Mouse (Mus musculus) c-Kit-positive CD71-positive TER-119-negative erythroid progenitor cells, embryonic 14.5 days (primary cell): ENCODE data around the gene Rab3d.

Experiments
- DNase-seq: peaks from one replicate; pipeline ENCODE4 v3.0.0-alpha.2; 2013; ENCODE audit warnings: low read depth

The Rab3d gene

DNA sequence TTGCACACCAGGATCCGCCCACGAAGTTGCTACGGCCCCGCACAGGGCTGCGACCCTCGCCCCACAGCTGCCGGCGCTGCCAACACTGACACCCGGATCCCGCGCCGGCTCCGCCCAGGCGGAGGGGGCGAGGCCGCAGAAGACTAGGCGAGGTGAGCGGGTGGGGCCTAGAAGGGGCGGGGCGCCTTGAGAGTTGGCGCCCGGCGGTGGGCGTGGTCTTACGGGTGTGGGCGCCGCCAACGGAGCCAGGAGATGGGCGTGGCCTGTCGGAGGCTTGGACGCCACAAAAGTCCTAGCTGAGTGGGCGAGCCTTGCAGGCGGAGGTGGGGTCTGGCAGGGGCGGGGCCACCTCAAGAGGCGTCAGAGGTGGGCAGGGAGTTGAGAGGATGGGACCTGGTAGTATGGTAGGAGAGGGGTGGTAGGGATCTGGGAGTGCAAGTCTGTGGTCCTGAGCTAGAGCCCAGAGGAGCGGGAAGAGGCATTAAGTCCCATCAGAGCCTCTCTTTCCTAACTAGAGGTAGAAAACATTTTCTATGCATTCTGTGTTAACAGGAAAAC is at the start of gene Rab3d:
Gene Rab3d (minus strand): TSS at position 158 of the 558 bp plus-strand sequence.
- DNase-seq: peak; percentile 95

- peak; percentile 68 for DNase-seq
These were observed 45.4 kb upstream of the Rab3d start, which contains the start of gene Epor for GRCm38 (mm10) chr9:21963417-21963816. Gene Epor (minus strand): TSS chr9:21963506.

DNA sequence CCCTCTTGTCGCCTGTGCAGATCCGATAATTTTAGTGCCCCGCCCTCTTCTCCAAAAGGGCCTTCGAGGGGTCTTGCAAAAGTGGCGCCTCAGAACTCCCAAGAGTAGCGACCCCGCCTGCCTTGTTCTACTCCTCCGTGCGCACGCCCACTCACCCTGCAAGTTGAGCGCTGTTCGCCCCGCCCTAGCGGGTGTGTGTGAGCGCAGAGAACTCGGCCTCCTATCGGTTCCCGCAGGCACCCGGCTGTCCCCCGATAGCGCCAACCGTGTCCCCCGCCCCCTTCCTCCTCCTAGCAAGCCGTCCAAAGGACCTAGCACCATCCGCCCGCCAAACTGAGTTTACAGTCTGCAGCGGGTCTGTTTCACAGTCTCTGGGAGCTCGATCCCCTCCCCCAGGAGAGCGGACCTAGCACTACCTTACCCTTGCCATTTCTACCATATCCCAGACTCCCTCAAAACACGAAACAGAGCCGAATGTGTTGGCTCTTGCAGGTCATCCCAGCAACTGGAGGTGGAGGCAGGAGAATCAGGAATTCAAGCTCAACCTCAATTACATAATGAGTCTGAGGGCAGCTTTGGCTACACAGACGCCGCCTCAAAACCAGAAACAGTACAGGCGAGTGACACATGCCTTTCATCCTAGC is 44.5 kb upstream of the Rab3d start:
- DNase-seq: peak; percentile 98

- no peak for DNase-seq
These were observed 44.0 kb upstream of the Rab3d start for GRCm38 (mm10) chr9:21962010-21962409.

- no peak for DNase-seq
These were observed 43.5 kb upstream of the Rab3d start for GRCm38 (mm10) chr9:21961366-21961980.

- DNase-seq: no peak
These were observed 42.7 kb upstream of the Rab3d start for GRCm38 (mm10) chr9:21960558-21961208.

DNA sequence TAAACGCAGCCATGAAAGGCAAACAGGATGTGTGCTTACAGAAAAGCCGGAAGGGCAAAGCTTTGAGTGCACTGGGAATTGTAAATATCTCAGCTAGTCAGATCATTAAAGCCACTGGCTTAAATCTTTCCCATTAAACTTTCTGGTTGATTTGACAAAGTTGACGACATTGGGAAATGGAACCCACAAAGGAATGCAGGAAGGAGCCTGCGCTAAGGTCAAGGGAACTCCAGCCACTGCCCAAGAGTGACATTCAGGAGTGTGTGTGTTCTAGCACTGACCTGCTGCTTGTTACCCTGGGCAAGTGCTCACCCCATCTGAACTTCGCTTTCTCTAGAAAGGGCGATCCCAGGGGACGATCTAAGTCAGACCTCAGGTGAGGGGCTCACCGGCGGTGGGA is 42.1 kb upstream of the Rab3d start:
- no peak for DNase-seq

GRCm38 (mm10) chr9:21959244-21959643 is 41.3 kb upstream of the Rab3d start:
- no peak for DNase-seq

- DNase-seq: no peak
These were observed 40.4 kb upstream of the Rab3d start for GRCm38 (mm10) chr9:21958372-21958771.

DNA sequence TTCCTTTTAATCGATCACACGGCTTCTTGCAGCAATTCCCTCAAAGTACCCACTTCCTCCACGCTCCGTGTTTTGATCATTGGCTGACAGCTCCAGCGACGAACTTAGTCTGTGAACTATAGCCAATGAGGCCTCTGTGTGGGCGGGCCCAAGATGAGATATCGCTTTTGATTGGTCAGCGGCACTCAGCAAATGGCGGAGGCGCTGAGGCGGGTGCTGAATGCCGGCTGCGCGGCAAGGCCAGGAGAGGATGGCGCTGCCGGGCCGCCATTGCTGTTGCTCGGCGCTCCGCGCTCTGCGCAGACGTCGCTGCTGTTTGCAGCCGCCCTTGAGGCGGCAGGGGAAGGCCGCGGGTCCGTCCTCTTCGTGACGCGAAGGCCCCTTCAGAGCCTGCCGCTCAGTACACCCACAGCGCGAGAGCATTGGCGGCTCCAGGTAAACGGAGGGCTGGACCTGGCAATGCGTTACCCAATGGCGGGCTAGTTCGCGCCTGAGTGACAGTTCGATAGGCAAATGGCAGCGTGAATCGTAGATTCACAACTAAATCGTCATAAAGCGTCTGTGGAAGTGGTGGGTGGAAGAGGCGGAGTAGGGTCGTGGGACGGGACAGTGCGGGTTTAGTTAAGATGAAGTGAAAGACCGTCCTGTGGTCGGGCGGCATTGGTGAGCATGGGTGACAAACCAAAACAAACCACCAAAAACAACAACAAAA is 37.7 kb upstream of the Rab3d start, which contains the start of gene Swsap1:
Gene Swsap1 (plus strand): TSS at position 186 of the 712 bp plus-strand sequence.
- DNase-seq: peak; percentile 99

DNA sequence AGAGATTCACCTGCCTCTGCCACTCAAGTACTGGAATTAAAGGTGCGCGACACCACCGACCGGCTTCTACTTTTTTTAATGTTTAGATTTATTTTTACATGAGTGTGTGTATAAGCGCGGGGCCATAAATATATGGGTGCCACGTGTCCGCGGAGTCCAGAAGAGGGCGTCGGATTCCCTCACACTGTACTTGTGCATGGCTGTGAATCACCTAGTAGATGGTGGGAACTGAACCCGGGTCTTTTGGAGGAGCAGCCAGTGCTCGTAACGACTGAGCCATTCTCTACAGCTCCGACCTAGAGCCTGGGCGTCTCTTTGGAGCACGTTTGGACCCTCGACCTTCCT is 37.2 kb upstream of the Rab3d start:
- DNase-seq: no peak

- no peak for DNase-seq
These were observed 36.6 kb upstream of the Rab3d start for GRCm38 (mm10) chr9:21954635-21955034.

DNA sequence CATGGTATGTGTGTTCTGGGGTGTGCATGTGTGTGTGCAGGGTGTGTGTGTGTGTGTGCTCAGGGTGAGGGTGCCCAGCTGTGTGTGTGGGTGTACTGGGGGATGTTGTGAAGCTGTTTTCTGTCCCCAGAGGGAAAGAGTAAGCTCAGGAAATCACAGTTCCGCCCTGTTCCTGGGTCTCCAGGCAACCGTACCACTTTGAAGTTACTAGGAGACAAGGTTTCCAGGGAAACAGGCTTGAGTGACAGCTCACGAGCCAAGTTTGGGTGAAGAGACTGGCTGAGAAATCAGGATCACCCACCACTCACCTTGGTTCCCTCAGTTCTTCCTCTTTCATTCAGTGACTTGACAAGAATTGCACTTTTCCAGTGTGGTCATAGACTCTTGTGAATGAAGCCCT is 35.6 kb upstream of the Rab3d start:
- DNase-seq: no peak

DNA sequence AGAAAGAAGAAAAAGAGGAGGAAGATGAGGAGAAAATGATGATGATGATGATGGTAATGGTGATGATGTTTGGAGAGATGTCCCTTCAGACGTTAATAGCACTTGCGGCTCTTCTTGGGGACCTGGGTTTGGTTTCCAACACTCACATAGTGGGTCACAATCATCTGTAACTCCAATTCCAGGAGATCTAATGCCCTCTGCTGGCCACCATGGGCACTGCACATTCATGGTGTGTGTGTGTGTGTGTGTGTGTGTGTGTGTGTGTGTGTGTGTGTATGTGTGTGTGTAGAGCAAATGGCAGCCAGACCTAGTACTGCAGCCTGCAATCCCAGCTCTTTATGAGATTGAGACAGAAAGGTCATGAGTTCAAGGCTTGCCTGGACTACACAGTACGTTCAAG is 34.0 kb upstream of the Rab3d start:
- no peak for DNase-seq

GRCm38 (mm10) chr9:21950322-21950721 is 32.3 kb upstream of the Rab3d start:
- peak; percentile 65 for DNase-seq

DNA sequence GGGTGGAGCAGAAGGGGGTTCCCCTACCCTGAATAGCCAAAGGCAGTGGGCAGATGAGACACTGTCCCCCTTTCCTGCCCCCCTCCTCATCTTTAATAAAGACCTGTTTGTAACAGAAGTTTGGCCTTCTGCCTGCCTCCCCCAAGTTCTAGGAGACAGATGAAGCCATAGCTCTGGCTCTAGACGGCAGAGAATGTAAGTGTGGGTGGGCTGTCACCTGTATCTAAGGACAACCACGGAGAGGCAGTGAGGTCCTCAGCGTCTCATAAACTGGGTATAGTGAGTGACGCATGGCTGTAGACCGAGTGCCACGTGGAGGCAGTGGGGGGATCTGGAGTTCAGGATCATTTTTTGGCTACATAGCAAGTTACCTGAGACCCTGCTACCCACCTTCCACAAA is 30.8 kb upstream of the Rab3d start:
- no peak for DNase-seq

DNA sequence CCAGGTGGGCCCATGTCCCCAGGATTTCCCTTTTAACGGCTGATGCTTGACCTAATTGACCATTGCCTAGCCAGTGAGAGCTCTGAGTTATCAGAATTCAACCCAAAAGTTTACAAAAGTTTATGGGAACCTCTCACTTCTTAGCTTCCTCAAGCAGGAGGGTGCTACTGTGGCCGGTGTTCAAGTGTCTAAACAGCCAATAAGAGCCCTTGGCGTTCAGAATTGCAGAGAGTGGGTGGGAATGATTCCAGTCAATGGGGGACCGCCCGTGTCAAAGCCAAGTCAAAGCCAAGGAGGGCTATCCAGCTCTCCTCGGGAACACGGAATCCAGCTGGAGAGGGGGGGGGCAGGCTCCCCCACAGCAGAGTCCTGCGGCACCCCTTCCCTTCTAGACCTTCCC is 30.2 kb upstream of the Rab3d start:
- no peak for DNase-seq

DNA sequence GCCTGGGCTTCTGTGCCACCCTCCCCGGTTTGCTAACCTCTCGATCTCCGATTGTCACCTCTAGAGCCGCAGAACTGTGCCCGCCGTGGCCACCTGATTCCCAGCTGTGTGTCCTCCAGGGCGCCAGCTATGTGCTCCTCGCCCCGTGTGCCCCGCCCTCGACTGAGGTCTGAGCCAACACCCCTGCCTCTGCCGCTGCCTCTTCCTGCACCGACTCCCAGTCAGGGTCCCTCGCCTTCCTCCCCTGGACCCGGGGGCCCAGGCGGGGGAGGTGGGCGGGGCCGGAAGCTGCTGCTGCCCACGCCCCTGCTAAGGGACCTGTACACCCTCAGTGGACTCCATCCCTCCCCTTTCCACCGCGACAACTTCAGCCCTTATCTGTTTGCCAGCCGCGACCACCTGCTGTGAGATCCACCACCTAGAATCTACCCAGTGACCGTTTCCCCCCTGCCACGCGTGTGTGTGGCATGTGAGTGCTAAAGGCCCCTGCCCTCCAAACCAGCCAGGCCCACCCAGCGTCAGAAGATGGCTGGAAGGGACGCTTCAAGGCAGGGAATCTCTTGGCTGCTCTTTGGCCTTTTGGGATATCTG is 29.6 kb upstream of the Rab3d start:
- DNase-seq: no peak

DNA sequence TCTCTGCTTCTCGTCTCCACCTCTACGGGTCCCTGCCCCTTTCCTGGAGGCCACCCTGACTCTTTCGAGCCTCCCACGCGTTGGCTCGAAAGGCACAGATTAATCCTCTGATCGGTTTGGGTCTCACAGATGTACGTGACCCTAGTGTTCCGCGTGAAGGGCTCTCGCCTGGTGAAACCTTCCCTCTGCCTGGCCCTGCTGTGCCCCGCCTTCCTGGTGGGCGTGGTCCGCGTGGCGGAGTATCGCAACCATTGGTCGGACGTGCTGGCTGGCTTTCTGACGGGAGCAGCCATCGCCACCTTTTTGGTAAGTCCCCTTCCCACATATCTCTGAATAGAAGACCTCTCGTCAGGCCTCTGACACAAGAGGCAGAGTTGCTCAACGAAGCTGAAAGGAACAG is 26.3 kb upstream of the Rab3d start:
- DNase-seq: no peak

DNA sequence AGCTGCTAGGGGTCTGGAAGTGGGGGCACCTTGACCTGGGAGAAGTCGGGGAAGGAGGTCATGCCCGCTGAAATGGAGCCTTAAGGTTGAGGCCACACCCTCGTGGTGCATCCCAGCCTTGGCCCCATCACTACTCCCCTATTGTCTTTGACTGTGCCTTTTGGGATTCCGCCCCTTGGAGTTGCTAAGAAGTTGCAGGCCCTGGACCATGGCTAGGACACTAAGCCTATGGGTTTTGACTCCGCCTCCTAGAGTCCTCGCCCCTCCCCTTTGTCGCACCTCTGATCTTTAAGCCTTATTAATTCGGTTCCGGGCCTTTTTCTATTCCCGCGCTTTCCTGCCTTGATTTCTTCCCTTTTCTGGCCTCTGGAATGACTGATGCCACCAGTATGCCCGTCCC is 25.6 kb upstream of the Rab3d start:
- DNase-seq: no peak

DNA sequence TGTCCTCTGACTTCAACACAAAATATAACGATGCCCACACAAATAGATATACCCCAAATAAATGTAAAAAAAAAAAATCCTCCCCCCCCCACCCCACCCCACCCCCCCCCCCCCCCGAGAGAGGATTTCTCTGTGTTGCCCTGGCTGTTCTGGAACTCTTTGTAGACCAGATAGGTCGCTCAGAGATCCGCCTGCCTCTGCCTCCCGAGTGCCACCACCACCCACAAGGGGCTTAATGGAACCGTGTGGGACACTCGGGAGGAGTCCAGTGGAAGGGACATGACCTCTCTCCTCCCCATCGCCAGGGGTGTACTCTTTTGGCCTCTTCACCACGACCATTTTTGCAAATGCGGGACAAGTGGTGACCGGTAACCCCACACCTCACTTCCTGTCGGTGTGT is 25.1 kb upstream of the Rab3d start:
- DNase-seq: no peak

DNA sequence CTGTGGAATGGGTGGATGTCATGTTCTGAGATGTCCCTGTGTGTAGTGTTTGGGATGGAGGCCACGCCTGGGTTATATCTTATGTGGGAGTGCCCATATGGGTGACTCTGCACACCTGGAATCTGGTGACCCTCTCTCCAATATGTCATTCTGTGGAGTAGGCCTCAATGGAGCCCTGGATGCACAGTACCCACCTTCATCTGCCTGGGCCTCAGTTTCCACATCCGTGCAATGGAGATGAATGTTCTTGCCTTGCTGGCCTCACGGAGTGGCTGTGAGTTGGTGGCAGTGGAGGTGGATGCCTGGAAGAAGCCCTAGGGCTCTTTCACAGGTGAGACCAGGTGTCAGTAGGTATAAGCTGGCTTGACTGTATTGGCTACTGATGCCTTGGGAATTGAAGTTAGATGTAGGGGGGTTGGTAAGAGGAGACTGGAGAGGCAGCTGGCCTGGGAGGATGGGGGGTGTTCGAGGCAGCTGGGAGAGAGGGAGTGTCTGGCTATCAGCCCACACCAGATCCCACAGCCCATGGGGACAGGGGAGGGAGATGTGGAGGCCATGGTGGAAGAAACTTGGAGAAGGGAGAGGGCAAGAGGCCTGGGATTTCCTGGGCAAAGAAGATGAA is 20.4 kb upstream of the Rab3d start:
- DNase-seq: no peak
